Mouse (Mus musculus): ENCODE measurements around the gene Hmgb3.

Hmgb3 gene

GRCm38 (mm10) chrX:71589181-71589580 lies 33.5 kb downstream of the Hmgb3 start:
- DNase-seq (ENCODE audit: low spot score), result no peak

GRCm38 (mm10) chrX:71601052-71601611 lies 45.4 kb downstream of the Hmgb3 start:
- no peak for DNase-seq (ENCODE audit: low spot score)

Measured in ovary, adult 18-20 months (tissue).